ENCODE assay signal across 25 mouse cellular contexts in the genomic region with DNA sequence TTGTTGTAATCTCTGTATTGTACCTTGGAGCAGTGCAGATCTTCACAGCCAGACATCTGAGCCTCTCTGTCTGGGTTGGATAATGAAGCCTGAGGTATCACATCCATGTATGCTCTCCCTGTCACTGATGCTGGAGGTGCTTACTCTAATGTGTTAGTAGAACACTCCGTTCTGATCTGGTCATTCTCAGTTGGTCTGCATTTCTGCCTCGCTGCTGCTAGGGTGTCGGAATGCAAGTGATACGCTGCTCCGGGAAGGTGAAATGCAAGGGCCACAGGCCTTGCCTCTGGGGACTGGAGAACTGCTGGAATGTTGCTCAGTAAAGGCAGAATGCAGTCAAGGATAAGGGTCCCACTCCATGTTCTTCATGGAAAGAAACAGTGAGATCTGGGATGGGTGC.
A peak's percentile ranks its signal among the peaks of the same experiment; 100 is the strongest.
DNase-seq lines count a peak whose midpoint lies in the region; ATAC-seq and TF ChIP-seq lines count a peak whose summit lies in the region.
"Had no signal": no experiment of that assay in that cellular context is flagged by ENCODE, and none has a peak within 500 bp of the region (broad histone marks: within the 10 kb centered on the region; RNA-seq: fewer than 3 reads in every experiment).

No protein-coding gene starts in this region.

- WGBS in heart, embryonic 11.5 days (ENCODE audit: insufficient replicate concordance) = 59% methylated on average over 5 of the region's 5 CpGs
- 46% methylated on average over 5 of the region's 5 CpGs for WGBS in heart, postnatal 0 days
- WGBS in lung, postnatal 0 days = 91% methylated on average over 5 of the region's 5 CpGs
- WGBS in lung, adult 2 months = 94% methylated on average over 5 of the region's 5 CpGs

- TF ChIP-seq EP300 in heart, postnatal 0 days (IDR thresholded peaks at IDR 0.05; ENCODE audit: low read depth) = no peak
- no peak for TF ChIP-seq EP300 in lung, postnatal 0 days (IDR thresholded peaks at IDR 0.05)

- no peak overlapping the region for H3K4me3 ChIP-seq in heart, embryonic 11.5 days (ENCODE audit: low read depth, low read length)
- H3K4me3 ChIP-seq in heart, postnatal 0 days (ENCODE audit: low read depth, low read length) = no peak overlapping the region
- H3K4me3 ChIP-seq in lung, postnatal 0 days (ENCODE audit: low read depth, low read length) = no peak overlapping the region
- H3K4me3 ChIP-seq in lung, adult 2 months (replicated peaks; ENCODE audit: extremely low read depth, low read depth, low read length) = no peak overlapping the region
- H3K4me3 ChIP-seq: embryonic facial prominence, embryonic 12.5 days; embryonic facial prominence, embryonic 15.5 days; gastrocnemius, adult 2 months; heart, embryonic 12.5 days; heart, embryonic 15.5 days had no signal

- no peak overlapping the region for H3K9ac ChIP-seq in heart, embryonic 11.5 days (ENCODE audit: low read depth, low read length)
- no peak overlapping the region for H3K9ac ChIP-seq in heart, postnatal 0 days (replicated peaks; ENCODE audit: low read depth, low read length)
- H3K9ac ChIP-seq in lung, postnatal 0 days (replicated peaks; ENCODE audit: low read depth) = no peak overlapping the region
- H3K9ac ChIP-seq: embryonic facial prominence, embryonic 12.5 days; embryonic facial prominence, embryonic 15.5 days; forebrain, postnatal 0 days; heart, embryonic 12.5 days; heart, embryonic 15.5 days; hindbrain, embryonic 14.5 days had no signal

- peak; percentile 83 for DNase-seq in heart, adult 11 months
- DNase-seq in heart, postnatal 0 days (ENCODE audit: low spot score) = no peak
- DNase-seq in heart, postnatal 14 days = no peak
- no peak for DNase-seq in lung, postnatal 0 days (ENCODE audit: low spot score)
- DNase-seq in lung, adult 2 months = no peak
- DNase-seq: adrenal gland, adult 8-10 months; adrenal gland, postnatal 25 days; cerebellum, adult 2 months; cerebellum, adult 9-11 months; cerebellum, postnatal 25 days; forebrain, postnatal 0 days; gastrocnemius, adult 2 months; gastrocnemius, postnatal 14 days; heart, postnatal 4 days had no signal

- intact Hi-C loops in heart, postnatal 14 days (cut with DNase I) = no loop called here

- TF ChIP-seq POLR2A in lung, adult 2 months (IDR thresholded peaks at IDR 0.05; ENCODE audit: borderline replicate concordance, extremely low read depth, low read depth, low read length) = no peak

- H3K4me1 ChIP-seq in heart, embryonic 11.5 days (ENCODE audit: control insufficient read depth, insufficient read depth, low read length) = 0 out of 2 replicates have a peak, but pooled peaks cover 4% of the 10 kb centered on the region
- no peaks in the 10 kb centered on the region for H3K4me1 ChIP-seq in heart, postnatal 0 days (ENCODE audit: control insufficient read depth, insufficient read depth)
- no peaks in the 10 kb centered on the region for H3K4me1 ChIP-seq in lung, postnatal 0 days (ENCODE audit: insufficient read depth, low read depth, low read length)
- H3K4me1 ChIP-seq in lung, adult 2 months (ENCODE audit: control insufficient read depth, insufficient read depth, low read length) = peaks cover 7% of the 10 kb centered on the region

- H3K36me3 ChIP-seq in heart, embryonic 11.5 days (ENCODE audit: control insufficient read depth, insufficient read depth, low read length) = no peaks in the 10 kb centered on the region
- H3K36me3 ChIP-seq in heart, postnatal 0 days (replicated peaks; ENCODE audit: control insufficient read depth, insufficient read depth, low read length) = no peaks in the 10 kb centered on the region
- no peaks in the 10 kb centered on the region for H3K36me3 ChIP-seq in lung, postnatal 0 days (ENCODE audit: insufficient read depth, low read length)
- H3K36me3 ChIP-seq: embryonic facial prominence, embryonic 12.5 days; embryonic facial prominence, embryonic 15.5 days; heart, embryonic 12.5 days; heart, embryonic 15.5 days had no signal

- H3K27me3 ChIP-seq in heart, embryonic 11.5 days (ENCODE audit: control insufficient read depth, insufficient read depth, low read length) = no peaks in the 10 kb centered on the region
- H3K27me3 ChIP-seq in heart, postnatal 0 days (ENCODE audit: control insufficient read depth, insufficient read depth, low read length) = no peaks in the 10 kb centered on the region
- no peaks in the 10 kb centered on the region for H3K27me3 ChIP-seq in lung, postnatal 0 days (replicated peaks; ENCODE audit: insufficient read depth, low read length)
- H3K27me3 ChIP-seq: embryonic facial prominence, embryonic 12.5 days; embryonic facial prominence, embryonic 15.5 days; heart, embryonic 12.5 days; heart, embryonic 15.5 days had no signal

- H3K27ac ChIP-seq in heart, embryonic 11.5 days (ENCODE audit: low read depth, low read length) = no peak overlapping the region
- no peak overlapping the region for H3K27ac ChIP-seq in heart, postnatal 0 days (ENCODE audit: low read depth)
- peak overlapping the region; percentile 62 for H3K27ac ChIP-seq in lung, postnatal 0 days (ENCODE audit: low read length)
- H3K27ac ChIP-seq: embryonic facial prominence, embryonic 12.5 days; embryonic facial prominence, embryonic 15.5 days; gastrocnemius, adult 2 months; heart, embryonic 15.5 days; hindbrain, embryonic 14.5 days; hindbrain, postnatal 0 days had no signal

- ATAC-seq in heart, embryonic 11.5 days (replicated peaks; ENCODE audit: insufficient number of reproducible peaks, low FRiP score, low TSS enrichment) = no peak
- ATAC-seq in heart, postnatal 0 days (ENCODE audit: insufficient read depth, low read depth) = peak; percentile 62; the same call in 1 of the 2 replicates
- ATAC-seq in lung, postnatal 0 days = no peak
- ATAC-seq: activated CD4-positive, CD25-positive, alpha-beta regulatory T cell, adult 4 months; forebrain, embryonic 14.5 days; forebrain, postnatal 0 days; hindbrain, postnatal 0 days; inflammation-experienced regulatory T-cells, adult 6 months; intestine, embryonic 16.5 days had no signal

- no peaks in the 10 kb centered on the region for H3K9me3 ChIP-seq in heart, embryonic 11.5 days (replicated peaks; ENCODE audit: control insufficient read depth, low read length)
- no peaks in the 10 kb centered on the region for H3K9me3 ChIP-seq in heart, postnatal 0 days (replicated peaks; ENCODE audit: control insufficient read depth, low read length)
- H3K9me3 ChIP-seq in lung, postnatal 0 days (ENCODE audit: low read length) = no peaks in the 10 kb centered on the region
- H3K9me3 ChIP-seq: embryonic facial prominence, embryonic 12.5 days; embryonic facial prominence, embryonic 15.5 days; heart, embryonic 12.5 days; heart, embryonic 15.5 days had no signal

- H3K4me2 ChIP-seq in heart, embryonic 11.5 days = no peak overlapping the region
- H3K4me2 ChIP-seq in heart, postnatal 0 days (ENCODE audit: low read depth, low read length) = no peak overlapping the region
- H3K4me2 ChIP-seq in lung, postnatal 0 days (replicated peaks; ENCODE audit: low read depth, low read length) = no peak overlapping the region
- H3K4me2 ChIP-seq: embryonic facial prominence, embryonic 12.5 days; embryonic facial prominence, embryonic 15.5 days; heart, embryonic 12.5 days; heart, embryonic 15.5 days; hindbrain, embryonic 14.5 days had no signal

- no peak for TF ChIP-seq CTCF in heart, postnatal 0 days (IDR thresholded peaks at IDR 0.05; ENCODE audit: low read depth)
- no peak for TF ChIP-seq CTCF in lung, postnatal 0 days (IDR thresholded peaks at IDR 0.05)
- no peak for TF ChIP-seq CTCF in lung, adult 2 months (IDR thresholded peaks at IDR 0.05; ENCODE audit: insufficient read depth, low read length)
